Mouse (Mus musculus): Measurements from ENCODE around the gene Prkar2b. TPM values are rescaled to one million over a fixed set of nuclear protein-coding genes. Genes with fewer than 3 reads are reported as not detected.

Prkar2b gene
- polyA plus RNA-seq, 1 experiment from 2014 or later: 30.4 TPM

- H3K4me3 ChIP-seq (ENCODE audit: low read depth, low read length): no peak overlapping the region
- no peak for DNase-seq (ENCODE audit: low spot score)
- H3K36me3 ChIP-seq (ENCODE audit: control insufficient read depth, insufficient read depth, low read length): no peaks in the 10 kb centered on the region
- no peaks in the 10 kb centered on the region for H3K9me3 ChIP-seq (ENCODE audit: control insufficient read depth, low read length)
- H3K27ac ChIP-seq (replicated peaks; ENCODE audit: low read depth, low read length): no peak overlapping the region
- H3K4me1 ChIP-seq (ENCODE audit: control insufficient read depth, insufficient read depth, low read length): no peaks in the 10 kb centered on the region
- no peak overlapping the region for H3K4me2 ChIP-seq (ENCODE audit: low read depth, severe bottlenecking)
- H3K27me3 ChIP-seq (ENCODE audit: control insufficient read depth, insufficient read depth, low read length): no peaks in the 10 kb centered on the region
- ATAC-seq (ENCODE audit: insufficient number of reproducible peaks, low FRiP score, low TSS enrichment, low read depth): no peak
- WGBS: 97% methylated on average over 6 of the region's 6 CpGs
- H3K9ac ChIP-seq (ENCODE audit: low read length): no peak overlapping the region
Observed at GRCm38 (mm10) chr12:32077403-32077802, 16.3 kb upstream of the Prkar2b start.

GRCm38 (mm10) chr12:32075831-32076715 lies 15.0 kb upstream of the Prkar2b start:
- WGBS: 80% methylated on average over 10 of the region's 10 CpGs
- H3K9me3 ChIP-seq (ENCODE audit: control insufficient read depth, low read length): no peaks in the 10 kb centered on the region
- ATAC-seq (ENCODE audit: insufficient number of reproducible peaks, low FRiP score, low TSS enrichment, low read depth): no peak

DNA sequence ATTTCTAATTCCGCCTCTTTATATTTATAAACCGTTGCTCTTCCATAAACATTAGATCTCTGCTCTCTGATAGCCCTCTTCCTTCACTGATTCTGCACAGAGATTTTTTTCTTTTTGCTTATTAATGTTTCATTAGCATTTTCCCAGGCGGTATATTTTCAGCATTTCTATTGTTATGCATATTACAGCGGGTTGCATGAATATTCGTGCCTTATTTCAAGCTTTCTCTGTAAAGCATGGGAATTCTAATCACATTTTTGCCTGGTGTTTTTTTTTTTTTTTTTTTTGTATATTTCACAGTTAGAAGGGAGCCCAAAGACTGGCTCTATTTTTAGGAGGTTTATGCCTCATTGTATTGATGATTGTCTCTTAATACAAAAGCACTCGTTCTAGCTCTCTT lies 13.2 kb upstream of the Prkar2b start:
- no peak overlapping the region for H3K27ac ChIP-seq (replicated peaks; ENCODE audit: low read depth, low read length)
- H3K9ac ChIP-seq (ENCODE audit: low read length): no peak overlapping the region
- no peak overlapping the region for H3K4me3 ChIP-seq (ENCODE audit: low read depth, low read length)
- no peaks in the 10 kb centered on the region for H3K27me3 ChIP-seq (ENCODE audit: control insufficient read depth, insufficient read depth, low read length)
- DNase-seq (ENCODE audit: low spot score): no peak
- no peaks in the 10 kb centered on the region for H3K36me3 ChIP-seq (ENCODE audit: control insufficient read depth, insufficient read depth, low read length)
- no peaks in the 10 kb centered on the region for H3K4me1 ChIP-seq (ENCODE audit: control insufficient read depth, insufficient read depth, low read length)
- WGBS: 89% methylated on average over 6 of the region's 6 CpGs
- no peaks in the 10 kb centered on the region for H3K9me3 ChIP-seq (ENCODE audit: control insufficient read depth, low read length)
- no peak for ATAC-seq (ENCODE audit: insufficient number of reproducible peaks, low FRiP score, low TSS enrichment, low read depth)
- H3K4me2 ChIP-seq (ENCODE audit: low read depth, severe bottlenecking): no peak overlapping the region

More at GRCm38 (mm10) chr12:32075831-32076715, 15.0 kb upstream of the Prkar2b start:
- no peak overlapping the region for H3K9ac ChIP-seq (ENCODE audit: low read length)
- H3K4me2 ChIP-seq (ENCODE audit: low read depth, severe bottlenecking): no peak overlapping the region
- H3K4me3 ChIP-seq (ENCODE audit: low read depth, low read length): no peak overlapping the region
- no peak for DNase-seq (ENCODE audit: low spot score)
- H3K27ac ChIP-seq (replicated peaks; ENCODE audit: low read depth, low read length): no peak overlapping the region
- no peaks in the 10 kb centered on the region for H3K36me3 ChIP-seq (ENCODE audit: control insufficient read depth, insufficient read depth, low read length)
- no peaks in the 10 kb centered on the region for H3K4me1 ChIP-seq (ENCODE audit: control insufficient read depth, insufficient read depth, low read length)
- H3K27me3 ChIP-seq (ENCODE audit: control insufficient read depth, insufficient read depth, low read length): no peaks in the 10 kb centered on the region

GRCm38 (mm10) chr12:32066004-32066403 lies 4.9 kb upstream of the Prkar2b start:
- no peak for DNase-seq (ENCODE audit: low spot score)
- no peak overlapping the region for H3K4me2 ChIP-seq (ENCODE audit: low read depth, severe bottlenecking)
- H3K9me3 ChIP-seq (ENCODE audit: control insufficient read depth, low read length): no peaks in the 10 kb centered on the region
- H3K27me3 ChIP-seq (ENCODE audit: control insufficient read depth, insufficient read depth, low read length): no peaks in the 10 kb centered on the region
- 42% methylated on average over 5 of the region's 5 CpGs for WGBS
- no peak overlapping the region for H3K27ac ChIP-seq (replicated peaks; ENCODE audit: low read depth, low read length)
- H3K36me3 ChIP-seq (ENCODE audit: control insufficient read depth, insufficient read depth, low read length): no peaks in the 10 kb centered on the region
- H3K4me1 ChIP-seq (ENCODE audit: control insufficient read depth, insufficient read depth, low read length): no peaks in the 10 kb centered on the region
- H3K4me3 ChIP-seq (ENCODE audit: low read depth, low read length): no peak overlapping the region
- H3K9ac ChIP-seq (ENCODE audit: low read length): no peak overlapping the region
- ATAC-seq (ENCODE audit: insufficient number of reproducible peaks, low FRiP score, low TSS enrichment, low read depth): no peak

DNA sequence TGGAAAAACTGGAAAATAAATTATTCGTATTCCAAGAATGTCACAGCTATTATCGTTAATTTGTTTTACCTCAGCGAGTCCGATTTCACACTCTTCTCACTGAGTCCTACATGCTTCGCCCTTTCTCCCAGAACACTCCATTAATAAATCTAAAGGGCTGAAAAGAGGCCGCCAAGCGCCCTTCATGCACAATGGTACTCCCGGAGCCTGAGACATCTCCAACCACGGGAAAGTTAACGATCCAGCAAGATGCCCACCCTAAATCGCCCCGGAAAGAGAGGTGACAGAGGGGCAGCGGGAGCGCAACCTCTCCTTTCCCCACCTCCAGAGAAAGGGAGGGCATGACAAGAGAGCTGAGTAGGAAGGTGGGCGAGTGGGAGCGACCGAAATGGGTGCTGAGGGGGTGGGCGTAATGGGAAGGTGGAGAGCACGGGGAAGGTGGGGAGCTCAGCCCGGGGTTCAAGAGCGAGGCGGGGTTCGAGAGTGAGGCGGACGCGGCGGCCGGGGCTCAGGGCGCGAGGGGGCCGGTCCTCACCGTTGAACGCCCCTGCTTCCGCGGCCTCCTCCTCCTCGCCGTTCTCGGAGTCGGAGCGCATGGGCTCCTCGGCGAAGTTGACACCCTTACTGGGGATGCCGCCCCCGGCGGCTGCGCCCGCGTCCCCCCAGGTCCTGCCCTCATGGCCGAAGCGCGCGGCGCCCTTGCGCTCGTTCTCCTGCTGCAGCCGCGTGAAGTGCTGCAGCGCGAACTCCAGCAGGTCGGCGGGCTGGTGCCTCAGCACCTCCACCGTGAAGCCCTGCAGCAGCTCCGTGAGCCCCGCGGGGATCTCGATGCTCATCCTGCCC lies 628 bp downstream of the Prkar2b start:
- Histone ChIP-seq H3K9ac (ENCODE audit: low read length) (peak overlapping the region; percentile 87), H3K27me3 (ENCODE audit: control insufficient read depth, insufficient read depth, low read length) (no peaks in the 10 kb centered on the region), H3K36me3 (ENCODE audit: control insufficient read depth, insufficient read depth, low read length) (no peaks in the 10 kb centered on the region), H3K9me3 (ENCODE audit: control insufficient read depth, low read length) (no peaks in the 10 kb centered on the region), H3K4me1 (ENCODE audit: control insufficient read depth, insufficient read depth, low read length) (no peaks in the 10 kb centered on the region), H3K27ac (replicated peaks; ENCODE audit: low read depth, low read length) (peak overlapping the region; percentile 89), H3K4me3 (ENCODE audit: low read depth, low read length) (peak overlapping the region; percentile 84), H3K4me2 (ENCODE audit: low read depth, severe bottlenecking) (peak overlapping the region; percentile 72)
- ATAC-seq (ENCODE audit: insufficient number of reproducible peaks, low FRiP score, low TSS enrichment, low read depth) (peak; percentile 71), DNase-seq (ENCODE audit: low spot score) (peak; percentile 81)
- WGBS: 1% methylated on average over 57 of the region's 66 CpGs

DNA sequence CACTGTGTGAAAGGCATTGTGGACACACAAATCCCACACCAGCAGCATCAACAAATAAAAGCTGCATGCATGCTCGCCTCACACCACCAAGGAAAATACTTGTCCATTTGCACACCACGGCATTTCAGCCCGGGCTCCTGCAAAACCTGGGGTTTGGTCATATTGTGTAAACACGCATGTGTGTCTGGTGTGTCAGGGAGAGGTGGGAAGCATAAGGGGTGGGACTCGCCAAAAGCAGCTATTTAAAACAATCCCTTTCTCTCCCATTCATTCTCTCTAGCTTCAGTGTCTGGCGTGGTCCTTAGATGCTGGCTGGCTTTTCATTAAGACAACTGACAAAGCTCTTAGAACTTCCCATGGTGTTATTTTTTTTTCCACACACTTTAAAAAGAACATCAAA lies 1.4 kb downstream of the Prkar2b start:
- no peak for ATAC-seq (ENCODE audit: insufficient number of reproducible peaks, low FRiP score, low TSS enrichment, low read depth)
- peak; percentile 30 for DNase-seq (ENCODE audit: low spot score)
- no peak overlapping the region for H3K9ac ChIP-seq (ENCODE audit: low read length)
- H3K36me3 ChIP-seq (ENCODE audit: control insufficient read depth, insufficient read depth, low read length): no peaks in the 10 kb centered on the region
- no peaks in the 10 kb centered on the region for H3K9me3 ChIP-seq (ENCODE audit: control insufficient read depth, low read length)
- H3K4me3 ChIP-seq (ENCODE audit: low read depth, low read length): no peak overlapping the region
- H3K4me1 ChIP-seq (ENCODE audit: control insufficient read depth, insufficient read depth, low read length): no peaks in the 10 kb centered on the region
- WGBS: 31% methylated on average over 6 of the region's 6 CpGs
- no peak overlapping the region for H3K27ac ChIP-seq (replicated peaks; ENCODE audit: low read depth, low read length)
- peak overlapping the region; percentile 5; the same call in 1 of the 2 replicates for H3K4me2 ChIP-seq (ENCODE audit: low read depth, severe bottlenecking)
- no peaks in the 10 kb centered on the region for H3K27me3 ChIP-seq (ENCODE audit: control insufficient read depth, insufficient read depth, low read length)

DNA sequence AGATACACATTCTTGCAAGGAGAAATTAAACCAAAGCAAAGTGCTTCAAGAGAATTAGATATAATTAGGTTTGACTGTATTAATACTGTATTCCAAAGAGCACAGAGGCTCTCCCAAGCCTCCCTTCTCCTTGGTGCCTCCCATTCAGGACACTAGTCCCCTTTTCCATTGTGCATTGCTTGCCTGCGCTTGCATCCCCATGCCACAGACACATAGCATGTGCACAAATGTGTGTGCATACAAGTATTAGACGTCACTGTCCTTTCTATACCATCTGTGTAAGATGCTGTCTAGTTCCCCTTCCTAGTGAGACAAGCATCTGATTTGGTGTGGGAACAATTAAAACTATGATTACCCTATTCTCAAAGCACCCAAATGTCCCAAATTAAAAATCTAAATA lies 2.0 kb downstream of the Prkar2b start:
- H3K36me3 ChIP-seq (ENCODE audit: control insufficient read depth, insufficient read depth, low read length): no peaks in the 10 kb centered on the region
- no peak for ATAC-seq (ENCODE audit: insufficient number of reproducible peaks, low FRiP score, low TSS enrichment, low read depth)
- H3K4me3 ChIP-seq (ENCODE audit: low read depth, low read length): no peak overlapping the region
- no peak for DNase-seq (ENCODE audit: low spot score)
- no peak overlapping the region for H3K27ac ChIP-seq (replicated peaks; ENCODE audit: low read depth, low read length)
- no peaks in the 10 kb centered on the region for H3K4me1 ChIP-seq (ENCODE audit: control insufficient read depth, insufficient read depth, low read length)
- H3K9me3 ChIP-seq (ENCODE audit: control insufficient read depth, low read length): no peaks in the 10 kb centered on the region
- no peak overlapping the region for H3K9ac ChIP-seq (ENCODE audit: low read length)
- WGBS: 79% methylated on average over 2 of the region's 2 CpGs
- no peak overlapping the region for H3K4me2 ChIP-seq (ENCODE audit: low read depth, severe bottlenecking)
- no peaks in the 10 kb centered on the region for H3K27me3 ChIP-seq (ENCODE audit: control insufficient read depth, insufficient read depth, low read length)

DNA sequence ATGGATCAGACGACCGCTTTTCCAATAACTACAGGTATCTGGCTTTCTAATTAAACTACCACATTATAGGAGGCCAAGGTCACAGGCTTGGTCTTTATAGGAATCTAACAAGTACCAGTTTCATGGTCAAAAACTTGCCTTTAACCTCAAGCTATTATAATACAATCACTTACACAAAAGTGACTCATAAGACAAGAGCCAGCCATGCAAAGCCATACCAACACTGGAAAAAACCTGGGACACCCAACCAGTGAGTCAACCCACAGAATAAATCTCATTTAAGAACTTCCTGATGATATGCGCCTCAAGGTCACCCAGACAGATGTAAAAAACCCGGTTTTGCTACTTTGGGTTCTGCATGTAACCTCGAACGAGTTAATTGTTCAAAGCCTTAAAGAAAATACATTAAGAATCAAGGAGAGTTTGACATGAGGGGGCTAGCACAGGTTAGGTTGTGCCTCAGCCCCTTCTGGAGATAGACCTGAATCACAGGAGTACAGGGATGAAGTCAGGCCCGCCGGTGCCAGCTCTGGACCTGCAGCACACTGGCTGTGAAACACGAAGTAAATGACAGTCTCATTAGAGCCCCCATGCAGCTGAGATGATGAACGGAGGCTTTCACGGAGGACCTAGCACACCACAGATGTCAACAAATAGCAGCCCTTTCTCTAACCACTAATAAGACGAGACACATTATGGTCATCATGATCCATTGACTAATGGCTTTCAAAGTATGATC lies 3.5 kb downstream of the Prkar2b start:
- DNase-seq (ENCODE audit: low spot score): no peak
- no peak overlapping the region for H3K27ac ChIP-seq (replicated peaks; ENCODE audit: low read depth, low read length)
- H3K9me3 ChIP-seq (ENCODE audit: control insufficient read depth, low read length): no peaks in the 10 kb centered on the region
- H3K4me3 ChIP-seq (ENCODE audit: low read depth, low read length): no peak overlapping the region
- no peaks in the 10 kb centered on the region for H3K27me3 ChIP-seq (ENCODE audit: control insufficient read depth, insufficient read depth, low read length)
- no peaks in the 10 kb centered on the region for H3K4me1 ChIP-seq (ENCODE audit: control insufficient read depth, insufficient read depth, low read length)
- no peak overlapping the region for H3K9ac ChIP-seq (ENCODE audit: low read length)
- ATAC-seq (ENCODE audit: insufficient number of reproducible peaks, low FRiP score, low TSS enrichment, low read depth): no peak
- no peak overlapping the region for H3K4me2 ChIP-seq (ENCODE audit: low read depth, severe bottlenecking)
- no peaks in the 10 kb centered on the region for H3K36me3 ChIP-seq (ENCODE audit: control insufficient read depth, insufficient read depth, low read length)
- WGBS: 84% methylated on average over 12 of the region's 12 CpGs
